Mouse (Mus musculus) NIH3T3 (cell line): ENCODE data around the gene Aoc2.
A peak's percentile ranks its signal among the peaks of the same experiment; 100 is the strongest.
"Not testable (repeated sequence)": the region's sequence is repeated elsewhere in the genome, so short reads cannot be mapped to it uniquely, and the experiment has no call there.

Experiments used
- DNase-seq: peaks from one replicate; pipeline ENCODE4 v3.0.0-alpha.2; 2012; ENCODE audit warnings: low read depth

Gene Aoc2

DNA sequence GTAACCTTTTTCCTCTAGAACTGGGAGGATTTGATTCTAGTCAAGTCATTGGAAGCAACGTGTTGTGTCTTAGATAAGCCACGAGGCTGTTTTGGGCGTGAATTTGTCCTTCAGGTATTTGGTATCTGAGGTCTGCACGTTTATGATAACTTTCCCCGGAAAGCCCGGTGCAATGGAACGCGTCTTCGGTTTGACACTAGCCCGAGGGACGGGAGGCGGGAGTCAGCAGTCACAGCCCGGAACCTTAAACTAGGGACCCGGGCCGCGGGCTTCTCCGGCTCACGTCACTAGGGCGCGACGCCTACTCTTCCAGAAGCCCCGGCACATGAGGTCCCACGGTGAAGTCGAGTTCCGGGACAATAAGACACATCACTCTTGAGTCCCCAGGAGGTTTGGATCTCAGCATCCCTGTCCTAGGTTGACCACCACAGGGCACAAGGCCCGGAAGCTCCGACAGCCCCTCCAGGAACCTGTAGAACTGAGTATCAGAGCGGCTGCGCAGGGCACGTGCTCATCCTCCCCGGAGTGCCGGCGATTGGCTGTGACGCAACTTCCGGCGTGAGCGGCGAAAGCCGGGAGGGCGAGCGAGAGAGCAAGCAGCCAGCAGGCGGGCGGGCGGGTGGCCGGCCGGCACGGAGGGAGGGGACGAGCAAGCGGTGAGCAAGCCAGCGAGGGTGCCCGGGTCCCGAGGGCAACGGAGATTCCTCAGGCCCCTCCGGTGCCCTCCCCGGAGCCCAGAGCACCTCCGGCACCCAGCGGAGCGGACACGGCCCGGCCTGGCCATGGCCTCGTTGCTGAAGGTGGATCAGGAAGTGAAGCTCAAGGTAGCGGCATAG is 9.0 kb upstream of the Aoc2 start, which contains the start of gene Psme3:
Psme3 (plus strand) TSS at position 549 of the 836 bp plus-strand sequence.
- peak; percentile 94 for DNase-seq

- peak; percentile 37 for DNase-seq
Observed at GRCm38 (mm10) chr11:101316501-101316917, 8.4 kb upstream of the Aoc2 start.

DNA sequence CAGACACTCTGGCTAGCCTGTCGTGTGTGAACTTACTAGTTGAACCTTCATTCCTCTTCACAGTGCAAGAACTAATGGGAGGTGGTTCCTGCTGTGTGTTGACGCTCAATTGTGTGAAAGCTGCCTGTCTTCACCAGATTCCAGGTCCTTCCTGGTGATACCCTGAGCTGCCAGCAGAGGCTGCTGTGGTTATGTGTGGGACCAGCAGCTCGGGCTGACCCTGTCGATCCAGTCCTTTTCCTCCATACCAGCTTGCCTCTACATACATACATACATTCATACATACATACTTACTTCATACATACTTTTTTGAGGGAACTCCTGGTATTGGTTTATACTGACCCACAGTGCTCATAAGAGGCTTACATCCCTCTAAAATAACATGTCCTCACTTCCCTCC is 1.3 kb upstream of the Aoc2 start:
- DNase-seq: peak; percentile 90

- DNase-seq: not testable (repeated sequence)
Observed at GRCm38 (mm10) chr11:101325201-101325600, 338 bp downstream of the Aoc2 start.

GRCm38 (mm10) chr11:101326147-101326546 is 1.3 kb downstream of the Aoc2 start:
- no peak for DNase-seq

DNA sequence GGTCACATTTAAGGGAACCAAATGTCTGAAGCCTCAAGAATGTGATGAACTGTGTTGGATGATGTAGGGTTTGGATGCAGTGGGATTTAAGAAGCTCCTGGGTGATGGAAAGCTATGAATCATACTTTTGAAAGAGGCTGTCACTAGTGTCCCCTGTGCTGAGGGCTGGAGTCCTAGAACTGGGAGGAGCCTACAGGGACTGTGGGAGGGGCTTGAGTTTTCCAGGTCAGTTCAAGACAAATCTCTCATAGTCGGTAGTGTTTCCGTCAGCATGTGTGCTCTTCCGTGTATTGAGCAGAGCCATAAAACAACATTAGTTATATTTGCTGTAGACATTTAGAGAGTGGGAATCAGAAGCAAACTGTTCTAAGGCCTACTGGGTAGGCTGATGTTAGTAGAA is 2.4 kb downstream of the Aoc2 start:
- no peak for DNase-seq

DNA sequence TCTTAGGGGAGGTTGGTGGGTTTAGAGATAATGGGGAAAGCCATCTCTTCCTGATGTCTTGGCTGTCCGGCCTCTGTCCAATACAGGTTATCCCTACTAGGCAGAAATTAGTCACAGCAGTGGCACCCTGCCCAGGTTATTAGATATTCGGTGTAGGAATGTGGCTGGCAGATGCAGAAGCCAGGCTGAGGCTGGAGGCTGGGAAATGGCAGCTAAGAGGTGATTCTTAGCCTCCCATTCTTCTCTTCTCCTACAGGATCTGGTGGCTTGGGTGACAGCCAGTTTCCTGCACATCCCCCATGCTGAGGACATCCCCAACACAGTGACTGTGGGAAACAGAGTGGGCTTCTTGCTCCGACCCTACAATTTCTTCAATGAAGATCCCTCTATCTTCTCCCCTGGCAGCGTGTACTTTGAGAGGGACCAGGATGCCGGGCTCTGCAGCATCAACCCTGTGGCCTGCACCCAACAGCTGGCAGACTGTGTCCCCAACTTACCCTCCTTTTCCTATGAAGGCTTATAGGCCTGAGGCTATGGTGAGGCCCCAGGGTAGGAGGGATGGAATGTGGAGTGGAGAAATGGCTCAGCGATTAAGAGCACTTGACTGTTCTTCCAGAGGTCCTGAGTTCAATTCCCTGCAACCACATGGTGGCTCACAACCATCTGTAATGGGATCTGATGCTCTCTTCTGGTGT is 4.2 kb downstream of the Aoc2 start:
- peak; percentile 93 for DNase-seq

GRCm38 (mm10) chr11:101330371-101330924 is 5.6 kb downstream of the Aoc2 start, which contains the start of gene Aoc3:
Gene Aoc3 (plus strand): TSS chr11:101330605.
- peak; percentile 93 for DNase-seq

DNA sequence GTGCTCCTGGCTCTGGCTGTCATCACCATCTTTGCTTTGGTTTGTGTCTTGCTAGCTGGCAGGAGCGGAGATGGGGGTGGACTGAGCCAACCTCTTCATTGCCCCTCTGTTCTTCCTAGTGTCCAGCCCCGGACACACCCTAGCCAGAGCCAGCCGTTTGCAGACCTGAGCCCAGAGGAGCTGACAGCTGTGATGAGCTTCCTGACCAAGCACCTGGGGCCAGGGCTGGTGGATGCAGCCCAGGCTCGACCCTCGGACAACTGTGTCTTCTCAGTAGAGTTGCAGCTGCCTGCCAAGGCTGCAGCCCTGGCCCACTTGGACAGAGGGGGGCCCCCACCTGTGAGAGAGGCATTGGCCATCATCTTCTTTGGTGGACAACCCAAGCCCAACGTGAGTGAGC is 6.1 kb downstream of the Aoc2 start:
- DNase-seq: not testable (repeated sequence)

- peak; percentile 76 for DNase-seq
Observed at GRCm38 (mm10) chr11:101332537-101332936, 7.7 kb downstream of the Aoc2 start.

DNA sequence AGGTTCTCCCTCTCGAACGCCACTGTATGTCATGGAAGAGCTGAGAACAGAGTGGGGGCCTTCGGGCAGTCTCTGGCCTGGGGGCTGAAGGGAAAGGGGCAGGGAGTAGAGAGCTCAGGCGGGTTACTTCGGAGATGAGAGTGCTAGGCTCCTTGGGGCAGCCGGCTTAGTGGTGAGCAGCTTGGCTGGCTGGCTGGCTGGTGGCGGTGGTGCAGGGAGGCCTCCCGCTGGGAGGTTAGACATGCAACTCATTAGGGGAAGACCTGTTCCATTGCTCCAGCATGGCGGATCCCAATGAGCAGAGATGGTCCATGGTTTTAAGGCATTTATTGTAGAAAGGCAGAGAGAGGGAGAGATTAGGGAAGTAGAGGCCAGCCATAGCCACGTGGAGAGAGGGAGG is 9.2 kb downstream of the Aoc2 start:
- no peak for DNase-seq

- no peak for DNase-seq
Observed at GRCm38 (mm10) chr11:101334516-101334915, 9.7 kb downstream of the Aoc2 start.

- DNase-seq: no peak
Observed at GRCm38 (mm10) chr11:101335685-101336084, 10.8 kb downstream of the Aoc2 start.

- DNase-seq: peak; percentile 57
Observed at GRCm38 (mm10) chr11:101338123-101338760, 13.4 kb downstream of the Aoc2 start.

- DNase-seq: no peak
Observed at GRCm38 (mm10) chr11:101347083-101347775, 22.4 kb downstream of the Aoc2 start.

GRCm38 (mm10) chr11:101348774-101349173 is 23.9 kb downstream of the Aoc2 start:
- peak; percentile 54 for DNase-seq

- peak; percentile 43 for DNase-seq
Observed at GRCm38 (mm10) chr11:101349216-101349615, 24.4 kb downstream of the Aoc2 start.

- no peak for DNase-seq
Observed at GRCm38 (mm10) chr11:101351100-101351720, 26.3 kb downstream of the Aoc2 start.

- no peak for DNase-seq
Observed at GRCm38 (mm10) chr11:101351721-101352111, 26.9 kb downstream of the Aoc2 start.

GRCm38 (mm10) chr11:101353436-101353835 is 28.6 kb downstream of the Aoc2 start:
- no peak for DNase-seq

- no peak for DNase-seq
Observed at GRCm38 (mm10) chr11:101354438-101355010, 29.7 kb downstream of the Aoc2 start.
